Mouse (Mus musculus): ENCODE measurements around the gene Rbms2. TPM values are rescaled to one million over a fixed set of nuclear protein-coding genes. Genes with fewer than 3 reads are reported as not detected.

Rbms2 gene
- polyA plus RNA-seq, 1 experiment = 116 TPM

DNA sequence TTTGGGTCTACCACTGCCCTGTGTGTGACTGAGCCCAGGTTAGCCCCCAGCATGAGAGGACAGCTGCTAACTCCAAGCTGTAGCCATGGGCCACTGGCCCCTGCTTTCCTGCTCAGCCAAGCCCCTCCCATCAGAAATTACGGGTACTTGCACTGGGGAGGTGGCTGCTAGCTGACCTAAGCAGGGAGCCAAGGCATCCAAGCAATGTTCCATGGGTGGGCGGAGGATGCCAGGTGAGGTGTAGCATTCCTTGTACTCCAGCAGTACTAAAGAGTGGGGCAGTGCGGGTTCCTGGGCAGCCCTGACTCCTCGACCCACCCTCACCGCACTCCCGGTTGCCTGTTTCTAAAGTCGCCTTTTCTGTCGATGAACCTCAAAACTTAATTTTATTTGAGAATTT is 52.0 kb downstream of the Rbms2 start:
- DNase-seq = no peak
- no peak for TF ChIP-seq CTCF (IDR thresholded peaks at IDR 0.05; ENCODE audit: insufficient read depth, low read length)
- TF ChIP-seq POLR2A (IDR thresholded peaks at IDR 0.05; ENCODE audit: borderline replicate concordance, extremely low read depth, low read depth, low read length) = peak; percentile 7; the same call in 1 of the 2 replicates
- Histone ChIP-seq H3K4me1 (ENCODE audit: control insufficient read depth, insufficient read depth, low read length) (no peaks in the 10 kb centered on the region), H3K4me3 (replicated peaks; ENCODE audit: extremely low read depth, low read depth, low read length) (no peak overlapping the region)
- 74% methylated on average over 8 of the region's 8 CpGs for WGBS

DNA sequence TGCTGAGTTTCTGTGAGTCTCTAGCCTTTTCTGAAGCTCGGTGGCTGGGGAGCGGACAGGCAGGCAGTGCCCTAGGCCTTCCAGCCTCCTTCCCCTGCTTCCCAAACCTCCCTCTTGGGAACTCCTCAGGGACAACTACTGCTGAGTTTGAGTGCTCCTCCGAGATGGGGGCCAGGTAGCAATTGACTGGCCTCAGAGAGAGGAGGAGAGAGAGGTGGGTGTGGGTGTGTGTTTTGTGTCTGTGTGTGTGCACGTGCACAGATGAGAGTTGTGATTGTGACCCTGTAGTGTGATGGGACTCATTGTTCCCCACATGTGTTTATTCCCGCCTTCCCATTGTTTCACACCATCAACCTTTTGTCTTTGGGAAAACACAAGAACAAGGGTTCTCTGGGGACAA is 52.6 kb downstream of the Rbms2 start:
- 73% methylated on average over 5 of the region's 5 CpGs for WGBS
- TF ChIP-seq POLR2A (IDR thresholded peaks at IDR 0.05; ENCODE audit: borderline replicate concordance, extremely low read depth, low read depth, low read length) (no peak), CTCF (IDR thresholded peaks at IDR 0.05; ENCODE audit: insufficient read depth, low read length) (no peak)

DNA sequence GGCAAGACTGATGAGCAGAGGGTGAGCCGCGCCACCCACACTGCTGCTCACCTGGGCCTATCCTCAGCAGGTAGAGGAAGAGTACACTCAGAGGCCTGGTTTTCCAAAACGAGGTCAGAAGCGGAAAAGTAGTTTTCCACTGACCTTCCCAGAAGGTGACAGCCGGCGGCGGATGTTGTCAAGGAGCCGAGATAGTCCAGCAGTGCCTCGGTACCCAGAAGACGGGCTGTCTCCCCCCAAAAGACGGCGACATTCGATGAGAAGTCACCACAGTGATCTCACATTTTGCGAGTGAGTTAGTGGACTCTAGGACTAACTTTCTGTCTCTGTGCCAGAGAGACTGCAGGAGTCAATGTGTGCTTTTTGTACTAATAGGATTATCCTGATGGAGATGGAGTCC is 54.1 kb downstream of the Rbms2 start:
- DNase-seq = no peak
- TF ChIP-seq CTCF (IDR thresholded peaks at IDR 0.05; ENCODE audit: insufficient read depth, low read length) (no peak), POLR2A (IDR thresholded peaks at IDR 0.05; ENCODE audit: borderline replicate concordance, extremely low read depth, low read depth, low read length) (no peak)
- Histone ChIP-seq H3K4me1 (ENCODE audit: control insufficient read depth, insufficient read depth, low read length) (no peaks in the 10 kb centered on the region), H3K4me3 (replicated peaks; ENCODE audit: extremely low read depth, low read depth, low read length) (no peak overlapping the region)
- 89% methylated on average over 14 of the region's 14 CpGs for WGBS

More for the DNA sequence above, 52.6 kb downstream of the Rbms2 start:
- Histone ChIP-seq H3K4me1 (ENCODE audit: control insufficient read depth, insufficient read depth, low read length) (no peaks in the 10 kb centered on the region), H3K4me3 (replicated peaks; ENCODE audit: extremely low read depth, low read depth, low read length) (no peak overlapping the region)
- DNase-seq = no peak

DNA sequence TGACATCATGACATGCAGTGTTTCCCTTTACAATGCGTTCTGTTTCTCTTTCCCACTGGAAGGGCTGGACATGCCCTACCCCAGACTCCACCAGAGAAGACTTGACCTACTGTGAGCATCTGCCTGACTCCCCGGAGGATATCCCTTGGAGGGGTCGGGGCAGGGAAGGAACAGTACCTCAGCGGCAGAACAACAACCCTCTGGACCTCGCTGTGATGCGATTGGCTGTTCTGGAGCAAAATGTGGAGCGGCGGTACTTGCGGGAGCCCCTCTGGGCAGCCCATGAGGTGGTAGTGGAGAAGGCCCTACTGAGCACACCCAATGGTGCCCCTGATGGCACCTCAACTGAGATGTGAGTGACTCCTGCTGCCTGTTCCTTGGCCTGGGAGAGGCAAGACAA is 55.3 kb downstream of the Rbms2 start:
- TF ChIP-seq POLR2A (IDR thresholded peaks at IDR 0.05; ENCODE audit: borderline replicate concordance, extremely low read depth, low read depth, low read length) (no peak), CTCF (IDR thresholded peaks at IDR 0.05; ENCODE audit: insufficient read depth, low read length) (no peak)
- no peak for DNase-seq
- Histone ChIP-seq H3K4me1 (ENCODE audit: control insufficient read depth, insufficient read depth, low read length) (no peaks in the 10 kb centered on the region), H3K4me3 (replicated peaks; ENCODE audit: extremely low read depth, low read depth, low read length) (no peak overlapping the region)
- WGBS = 91% methylated on average over 9 of the region's 9 CpGs

DNA sequence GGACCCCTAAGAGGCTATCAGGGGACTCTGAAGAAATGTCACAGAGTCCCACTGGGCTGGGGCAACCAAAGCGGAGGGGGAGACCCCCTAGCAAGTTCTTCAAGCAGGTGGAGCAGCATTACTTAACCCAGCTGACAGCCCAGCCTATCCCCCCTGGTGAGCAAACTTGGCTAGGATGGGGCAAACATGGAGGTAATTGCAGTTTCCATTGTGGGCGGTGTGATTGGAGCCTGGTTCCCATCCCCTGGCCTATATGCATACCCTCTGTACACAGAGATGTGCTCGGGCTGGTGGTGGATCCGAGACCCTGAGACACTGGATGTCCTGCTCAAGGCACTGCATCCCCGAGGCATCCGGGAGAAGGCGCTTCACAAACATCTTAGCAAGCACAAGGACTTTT is 56.3 kb downstream of the Rbms2 start:
- no peaks in the 10 kb centered on the region for H3K4me1 ChIP-seq (ENCODE audit: control insufficient read depth, insufficient read depth, low read length)
- WGBS = 86% methylated on average over 7 of the region's 7 CpGs
- TF ChIP-seq POLR2A (IDR thresholded peaks at IDR 0.05; ENCODE audit: borderline replicate concordance, extremely low read depth, low read depth, low read length) = no peak
- no peak overlapping the region for H3K4me3 ChIP-seq (replicated peaks; ENCODE audit: extremely low read depth, low read depth, low read length)
- no peak for DNase-seq

DNA sequence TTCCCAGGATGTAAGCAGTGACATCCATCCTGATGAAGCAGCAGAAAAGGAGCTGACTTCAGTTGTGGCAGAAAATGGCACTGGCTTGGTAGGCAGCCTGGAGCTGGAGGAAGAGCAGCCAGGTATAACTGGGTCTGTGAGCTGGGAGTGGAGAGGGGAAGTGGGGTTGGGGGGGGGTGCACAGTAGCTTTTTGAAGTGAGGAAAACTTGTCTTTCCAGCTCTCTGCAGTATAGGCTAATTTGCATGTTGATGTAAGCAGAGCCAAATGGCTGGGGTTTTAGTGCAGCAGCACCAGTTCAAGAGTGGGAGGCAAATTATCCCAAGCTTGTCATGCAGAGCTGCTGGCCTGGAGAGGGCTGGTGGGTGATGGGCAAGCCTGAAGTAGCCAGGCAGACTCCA is 68.9 kb downstream of the Rbms2 start:
- DNase-seq = no peak
- Histone ChIP-seq H3K4me1 (ENCODE audit: control insufficient read depth, insufficient read depth, low read length) (no peaks in the 10 kb centered on the region), H3K4me3 (replicated peaks; ENCODE audit: extremely low read depth, low read depth, low read length) (no peak overlapping the region)
- TF ChIP-seq CTCF (IDR thresholded peaks at IDR 0.05; ENCODE audit: insufficient read depth, low read length) (no peak), POLR2A (IDR thresholded peaks at IDR 0.05; ENCODE audit: borderline replicate concordance, extremely low read depth, low read depth, low read length) (no peak)

DNA sequence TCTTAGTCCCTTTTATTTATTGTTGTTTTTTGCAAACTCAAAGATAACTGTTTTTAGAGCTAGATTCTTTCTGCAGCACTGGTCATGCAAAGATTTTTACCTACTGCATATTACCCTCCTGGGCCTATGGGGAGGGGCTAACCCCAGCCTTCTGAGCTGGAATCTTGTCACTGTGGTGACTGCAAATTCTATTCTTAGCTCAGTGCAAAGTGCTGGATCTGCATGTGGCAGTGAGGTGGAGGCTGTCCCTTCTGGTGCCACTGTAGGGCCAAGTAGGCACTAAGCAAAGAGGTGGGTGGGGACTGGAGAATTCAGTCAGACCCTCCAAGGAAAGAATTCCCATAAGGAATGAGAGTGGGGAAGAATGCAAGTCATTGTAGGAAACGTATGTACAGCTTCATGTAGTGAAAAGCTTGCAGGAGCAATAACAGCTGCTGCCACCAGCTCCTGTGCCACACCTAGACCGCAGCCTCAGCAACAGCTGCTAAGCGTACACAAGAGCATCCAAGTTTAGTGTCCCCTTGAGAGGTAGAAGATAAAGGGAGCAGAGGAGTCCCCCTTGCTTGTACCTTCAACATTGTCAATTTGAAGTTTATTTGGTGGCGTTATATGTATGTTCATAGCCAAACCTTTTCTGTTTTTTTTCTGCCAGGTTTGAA is 69.9 kb downstream of the Rbms2 start:
- TF ChIP-seq POLR2A (IDR thresholded peaks at IDR 0.05; ENCODE audit: borderline replicate concordance, extremely low read depth, low read depth, low read length) (no peak), CTCF (IDR thresholded peaks at IDR 0.05; ENCODE audit: insufficient read depth, low read length) (no peak)
- no peak for DNase-seq
- Histone ChIP-seq H3K4me3 (replicated peaks; ENCODE audit: extremely low read depth, low read depth, low read length) (no peak overlapping the region), H3K4me1 (ENCODE audit: control insufficient read depth, insufficient read depth, low read length) (no peaks in the 10 kb centered on the region)
- WGBS = 91% methylated on average over 4 of the region's 4 CpGs

DNA sequence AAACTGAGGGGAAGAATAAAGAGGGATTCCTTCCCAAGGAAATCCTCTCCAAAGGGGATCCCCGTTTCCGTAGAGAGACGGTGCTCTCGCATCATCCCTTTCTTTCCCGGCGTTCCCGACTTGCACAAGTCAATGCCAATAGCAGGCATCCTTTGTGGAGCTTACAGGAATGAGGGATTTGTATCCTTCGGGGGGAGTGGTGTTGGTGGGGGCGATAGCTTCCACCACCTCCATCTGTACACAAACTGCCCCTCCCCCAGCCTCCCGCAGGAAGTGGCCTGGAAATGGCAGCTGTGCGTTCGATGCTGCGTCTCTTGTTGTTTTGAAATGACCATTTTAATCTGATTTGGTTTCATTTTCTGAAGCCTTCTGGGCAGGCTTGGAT is 82.5 kb downstream of the Rbms2 start:
- peak; percentile 61 for DNase-seq
- peaks cover 18% of the 10 kb centered on the region for H3K4me1 ChIP-seq (ENCODE audit: control insufficient read depth, insufficient read depth, low read length)
- TF ChIP-seq CTCF (IDR thresholded peaks at IDR 0.05; ENCODE audit: insufficient read depth, low read length) = no peak
- TF ChIP-seq POLR2A (IDR thresholded peaks at IDR 0.05; ENCODE audit: borderline replicate concordance, extremely low read depth, low read depth, low read length) = no peak
- peak overlapping the region; percentile 93 for H3K4me3 ChIP-seq (replicated peaks; ENCODE audit: extremely low read depth, low read depth, low read length)
- under 1% methylated on average over 13 of the region's 13 CpGs for WGBS

DNA sequence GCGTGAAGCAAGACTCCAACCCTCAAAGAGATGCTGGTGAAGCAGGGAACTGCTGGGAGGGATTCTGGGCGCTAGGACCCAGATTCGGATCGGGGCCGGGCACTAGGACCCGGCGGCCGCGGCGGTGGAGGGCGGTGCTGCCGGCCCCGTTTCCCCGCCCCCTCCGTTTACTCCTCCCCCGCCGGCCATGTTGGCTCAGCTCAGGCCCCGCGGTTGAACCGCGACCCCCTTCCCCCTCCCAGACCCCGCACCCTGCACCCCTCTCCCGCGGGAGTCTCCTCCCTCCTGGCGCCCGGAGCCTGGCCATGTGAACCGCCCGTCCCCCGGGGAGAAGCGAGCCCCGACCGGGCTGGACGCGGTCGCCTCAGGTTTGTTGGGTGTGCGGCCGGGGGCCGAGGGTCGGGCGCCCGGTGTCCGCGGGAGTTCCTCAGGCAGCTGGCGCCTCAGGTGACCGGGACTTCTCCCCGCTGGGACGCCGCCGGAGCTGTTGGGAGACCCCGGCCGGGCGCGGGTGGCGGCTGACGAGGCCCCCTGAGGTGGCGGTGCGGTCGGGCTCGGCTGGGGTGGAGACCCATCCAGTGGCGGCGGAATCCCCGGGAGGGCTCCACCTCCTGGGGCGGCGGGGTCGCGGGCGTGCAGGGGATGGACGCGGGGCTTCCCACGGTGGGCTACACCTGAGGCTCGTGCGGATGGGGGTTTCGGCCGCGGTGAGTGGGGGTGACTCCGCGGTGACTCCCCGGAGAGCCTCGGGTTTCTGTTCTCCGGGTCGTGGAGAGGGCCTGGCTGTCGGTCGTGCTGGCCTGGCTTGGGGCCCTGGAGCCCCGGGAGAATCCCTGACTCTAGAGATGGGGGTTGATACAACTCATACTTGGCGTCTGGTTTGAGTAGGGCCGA is 83.2 kb downstream of the Rbms2 start:
- TF ChIP-seq POLR2A (IDR thresholded peaks at IDR 0.05; ENCODE audit: borderline replicate concordance, extremely low read depth, low read depth, low read length) (peak; percentile 35; the same call in 1 of the 2 replicates), CTCF (IDR thresholded peaks at IDR 0.05; ENCODE audit: insufficient read depth, low read length) (no peak)
- 2% methylated on average over 84 of the region's 86 CpGs for whole genome bisulfite sequencing
- peaks cover 20% of the 10 kb centered on the region for H3K4me1 ChIP-seq (ENCODE audit: control insufficient read depth, insufficient read depth, low read length)
- peak; percentile 71 for DNase-seq
- peak overlapping the region; percentile 93 for H3K4me3 ChIP-seq (replicated peaks; ENCODE audit: extremely low read depth, low read depth, low read length)

DNA sequence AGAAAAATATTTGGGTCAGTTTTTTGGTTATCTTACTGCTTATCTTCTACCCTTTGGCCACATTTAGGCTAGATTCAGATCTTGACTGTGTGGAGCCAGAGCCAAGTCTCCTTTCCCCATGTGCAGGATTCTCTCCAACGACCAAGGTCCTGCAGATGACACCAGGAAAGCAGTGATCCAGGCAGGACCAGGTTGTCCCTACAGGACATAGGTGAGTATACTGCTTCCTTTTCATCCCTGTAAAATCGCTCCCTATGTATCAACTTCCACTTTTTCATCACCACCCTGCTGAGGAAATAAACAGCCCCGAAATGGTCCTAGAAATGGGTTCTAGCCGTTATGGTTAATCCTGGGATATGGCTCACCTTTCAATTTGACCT is 83.8 kb downstream of the Rbms2 start:
- WGBS = 25% methylated on average over 4 of the region's 4 CpGs
- TF ChIP-seq CTCF (IDR thresholded peaks at IDR 0.05; ENCODE audit: insufficient read depth, low read length) = no peak
- TF ChIP-seq POLR2A (IDR thresholded peaks at IDR 0.05; ENCODE audit: borderline replicate concordance, extremely low read depth, low read depth, low read length) = no peak
- DNase-seq = no peak
- Histone ChIP-seq H3K4me1 (ENCODE audit: control insufficient read depth, insufficient read depth, low read length) (peaks cover 22% of the 10 kb centered on the region), H3K4me3 (replicated peaks; ENCODE audit: extremely low read depth, low read depth, low read length) (no peak overlapping the region)

Data from lung, adult 2 months (tissue).